Mouse (Mus musculus): Measurements from ENCODE around the gene Ly6g6c. TPM values are rescaled to one million over a fixed set of nuclear protein-coding genes. Genes with fewer than 3 reads are reported as not detected.

Ly6g6c gene
- polyA plus RNA-seq, 1 experiment from 2014 or later = not detected

DNA sequence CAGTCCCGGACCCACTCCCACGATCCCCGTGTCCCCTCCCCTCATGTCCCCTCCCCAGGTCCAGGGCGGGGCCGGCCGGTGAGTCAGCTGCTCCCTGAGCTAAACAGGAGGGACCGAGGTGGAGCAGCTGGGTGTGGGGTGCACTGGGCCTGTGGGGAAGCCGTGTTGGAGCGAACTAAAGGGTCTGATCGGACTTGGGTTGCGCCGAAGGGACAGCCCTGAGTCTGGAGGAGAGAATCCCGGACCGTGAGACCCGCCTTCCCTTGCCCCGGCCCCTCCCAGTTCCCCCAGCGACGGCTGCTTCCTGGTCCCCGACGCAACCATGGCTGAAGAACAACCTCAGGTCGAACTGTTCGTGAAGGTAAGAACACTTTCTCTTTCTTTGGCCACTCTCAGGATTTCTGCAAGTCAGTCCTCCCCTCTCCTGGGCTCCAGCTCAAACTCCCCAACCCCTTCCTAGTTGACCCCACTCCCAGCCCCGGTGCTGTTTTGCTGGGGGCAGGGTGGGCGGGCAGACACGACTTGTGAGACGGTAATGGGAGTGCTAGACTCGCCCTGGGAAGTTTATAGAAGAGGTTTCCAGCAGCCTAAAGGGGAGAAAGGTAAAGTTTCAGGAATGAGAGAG, 14.9 kb upstream of the Ly6g6c start:
- Histone ChIP-seq H3K36me3 (ENCODE audit: poor library complexity, severe bottlenecking) (peaks cover 26% of the 10 kb centered on the region), H3K4me2 (peak overlapping the region; percentile 72), H3K4me1 (peaks cover 56% of the 10 kb centered on the region), H3K4me3 (peak overlapping the region; percentile 48), H3K9ac (peak overlapping the region; percentile 80), H3K9me3 (replicated peaks) (no peaks in the 10 kb centered on the region), H3K27me3 (no peaks in the 10 kb centered on the region), H3K27ac (peak overlapping the region; percentile 90)
- no peak for ATAC-seq
- WGBS = 1% methylated on average over 27 of the region's 27 CpGs

DNA sequence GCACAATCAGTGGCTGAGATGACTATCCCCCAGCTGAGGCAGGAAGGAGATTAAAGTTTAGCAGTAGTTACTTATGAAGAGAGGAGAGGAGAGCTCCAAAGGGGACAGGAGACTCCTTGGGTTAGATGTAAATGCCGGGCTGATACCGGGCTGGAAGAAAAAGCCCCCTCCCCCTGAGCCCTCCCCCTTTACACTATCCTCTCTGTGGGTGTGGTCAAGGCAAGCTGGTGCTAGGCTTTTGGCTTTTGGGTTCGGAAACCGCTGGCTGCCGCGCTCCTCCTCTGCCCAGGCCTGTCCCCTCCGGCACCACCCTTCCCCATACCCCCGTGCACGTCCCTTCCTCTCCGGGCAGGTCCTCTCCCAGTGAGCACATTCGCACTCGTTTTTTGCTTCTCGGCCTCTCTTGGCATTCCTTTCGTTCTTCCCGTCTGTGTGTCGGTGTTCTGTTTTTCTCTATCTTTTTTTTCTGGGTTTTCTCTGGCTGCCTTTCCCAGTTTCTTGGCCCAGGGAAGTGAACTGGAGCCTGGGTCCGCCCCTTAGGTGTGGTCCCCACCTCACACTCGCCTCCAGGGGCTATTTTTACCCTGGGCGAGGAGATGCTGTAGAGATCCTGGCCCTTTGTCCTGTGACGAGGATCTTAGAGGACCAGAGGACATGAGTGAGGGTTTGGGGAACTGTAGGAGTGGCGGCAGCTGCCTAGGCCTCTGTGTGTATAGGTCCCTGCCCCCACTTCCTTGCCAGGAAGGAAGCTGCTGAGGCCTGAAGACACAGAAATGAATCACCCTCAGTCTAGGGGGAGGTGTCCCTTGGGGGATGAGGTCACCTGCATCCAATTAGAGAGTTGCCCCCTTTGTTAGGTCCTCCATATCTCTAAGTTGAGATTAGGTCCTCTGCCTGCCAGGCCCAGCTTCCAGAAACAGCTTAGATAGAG, 13.8 kb upstream of the Ly6g6c start:
- peak overlapping the region; percentile 48 for H3K4me3 ChIP-seq
- H3K27ac ChIP-seq = peak overlapping the region; percentile 93
- no peaks in the 10 kb centered on the region for H3K9me3 ChIP-seq (replicated peaks)
- H3K4me2 ChIP-seq = peak overlapping the region; percentile 72
- peak overlapping the region; percentile 80 for H3K9ac ChIP-seq
- no peaks in the 10 kb centered on the region for H3K27me3 ChIP-seq
- 2% methylated on average over 21 of the region's 21 CpGs for WGBS
- peaks cover 47% of the 10 kb centered on the region for H3K4me1 ChIP-seq
- peak; percentile 39 for ATAC-seq
- H3K36me3 ChIP-seq (ENCODE audit: poor library complexity, severe bottlenecking) = peaks cover 37% of the 10 kb centered on the region

GRCm38 (mm10) chr17:35052271-35052798, 12.9 kb upstream of the Ly6g6c start:
- peak overlapping the region; percentile 48 for H3K4me3 ChIP-seq
- peak overlapping the region; percentile 93 for H3K27ac ChIP-seq
- H3K4me2 ChIP-seq = peak overlapping the region; percentile 72
- H3K36me3 ChIP-seq (ENCODE audit: poor library complexity, severe bottlenecking) = peaks cover 41% of the 10 kb centered on the region
- no peaks in the 10 kb centered on the region for H3K27me3 ChIP-seq
- H3K9ac ChIP-seq = peak overlapping the region; percentile 80
- ATAC-seq = no peak
- WGBS = 73% methylated on average over 11 of the region's 12 CpGs
- H3K4me1 ChIP-seq = peaks cover 40% of the 10 kb centered on the region
- no peaks in the 10 kb centered on the region for H3K9me3 ChIP-seq (replicated peaks)

DNA sequence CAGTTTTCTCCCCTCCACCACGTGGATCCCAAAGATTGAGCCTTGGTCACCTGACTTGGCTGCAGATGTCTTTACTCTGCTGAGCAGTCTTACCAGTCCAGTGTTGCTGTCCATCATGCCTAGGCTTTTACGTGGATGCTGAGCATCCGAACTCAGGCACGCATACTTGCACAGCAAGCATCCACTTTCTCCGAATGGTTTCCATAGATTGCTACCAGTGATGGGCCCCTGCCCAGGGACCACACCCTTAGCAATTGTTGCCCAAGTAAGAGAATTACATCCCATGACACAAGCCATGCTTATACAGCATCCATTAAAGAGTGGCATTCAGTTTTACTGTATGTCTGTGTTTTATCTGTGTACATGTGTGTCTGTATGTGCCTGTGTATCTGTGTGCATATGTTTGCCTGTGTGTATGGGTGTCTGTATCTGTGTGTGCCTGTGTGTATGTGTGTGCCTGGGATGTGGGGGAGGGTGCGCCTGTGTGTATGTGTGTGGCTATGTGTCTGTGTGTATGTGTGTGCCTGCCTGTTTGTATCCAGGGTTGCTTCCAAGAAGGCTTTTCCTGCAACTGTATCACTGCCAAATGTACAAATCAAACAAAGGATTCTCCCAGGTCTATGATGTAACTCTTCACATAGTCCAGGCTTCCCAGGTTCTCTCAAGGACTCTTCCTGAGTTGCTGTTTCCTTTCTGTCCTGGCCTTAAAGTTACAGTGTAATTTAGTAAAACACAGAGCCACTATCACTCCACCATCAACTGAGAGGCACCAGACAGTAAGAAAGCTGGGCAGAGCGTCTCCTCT, 9.3 kb upstream of the Ly6g6c start:
- peaks cover 36% of the 10 kb centered on the region for H3K4me1 ChIP-seq
- no peak overlapping the region for H3K9ac ChIP-seq
- H3K4me3 ChIP-seq = no peak overlapping the region
- WGBS = 90% methylated on average over 7 of the region's 7 CpGs
- no peak overlapping the region for H3K4me2 ChIP-seq
- ATAC-seq = no peak
- H3K27me3 ChIP-seq = no peaks in the 10 kb centered on the region
- peaks cover 54% of the 10 kb centered on the region for H3K36me3 ChIP-seq (ENCODE audit: poor library complexity, severe bottlenecking)
- no peaks in the 10 kb centered on the region for H3K9me3 ChIP-seq (replicated peaks)
- H3K27ac ChIP-seq = no peak overlapping the region

GRCm38 (mm10) chr17:35057090-35057489, 8.1 kb upstream of the Ly6g6c start:
- H3K27ac ChIP-seq = no peak overlapping the region
- WGBS = 85% methylated on average over 3 of the region's 3 CpGs

DNA sequence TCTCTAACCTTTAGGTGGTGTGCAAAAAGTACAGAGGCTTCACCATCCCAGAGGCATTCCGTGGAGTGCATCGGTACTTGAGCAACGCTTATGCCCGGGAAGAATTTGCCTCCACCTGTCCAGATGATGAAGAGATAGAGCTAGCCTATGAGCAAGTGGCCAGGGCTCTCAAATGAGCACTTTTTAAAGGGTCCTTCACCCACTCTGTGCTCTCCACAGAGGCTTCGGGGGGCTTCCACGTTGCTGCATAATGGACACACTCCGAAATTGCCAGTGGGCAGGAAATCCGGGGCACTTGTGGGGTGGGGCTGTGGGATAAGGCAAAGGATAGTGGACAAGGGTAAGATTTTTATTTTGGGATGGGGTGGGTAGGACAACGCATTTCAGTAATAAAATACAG, 6.9 kb upstream of the Ly6g6c start:
- Histone ChIP-seq H3K27me3 (peaks cover 3% of the 10 kb centered on the region; the same call in 1 of the 2 replicates), H3K36me3 (ENCODE audit: poor library complexity, severe bottlenecking) (peaks cover 65% of the 10 kb centered on the region), H3K27ac (peak overlapping the region; percentile 94; the same call in 1 of the 2 replicates), H3K4me1 (peaks cover 30% of the 10 kb centered on the region), H3K4me2 (peak overlapping the region; percentile 91), H3K9ac (no peak overlapping the region), H3K9me3 (replicated peaks) (no peaks in the 10 kb centered on the region), H3K4me3 (peak overlapping the region; percentile 79)
- ATAC-seq = 0 out of 2 replicates have a peak, but pooled peaks have one; percentile 0
- 78% methylated on average over 9 of the region's 9 CpGs for WGBS

More at GRCm38 (mm10) chr17:35057090-35057489, 8.1 kb upstream of the Ly6g6c start:
- peaks cover 34% of the 10 kb centered on the region for H3K4me1 ChIP-seq
- H3K4me2 ChIP-seq = no peak overlapping the region
- no peak for ATAC-seq
- no peak overlapping the region for H3K9ac ChIP-seq
- H3K36me3 ChIP-seq (ENCODE audit: poor library complexity, severe bottlenecking) = peaks cover 64% of the 10 kb centered on the region
- no peak overlapping the region for H3K4me3 ChIP-seq
- H3K27me3 ChIP-seq = no peaks in the 10 kb centered on the region
- H3K9me3 ChIP-seq (replicated peaks) = no peaks in the 10 kb centered on the region

- Histone ChIP-seq H3K4me3 (peak within 1 kb of the TSS; percentile 79), H3K27me3 (peaks cover 12% of the 10 kb centered on the region), H3K4me1 (peaks cover 32% of the 10 kb centered on the region), H3K36me3 (ENCODE audit: poor library complexity, severe bottlenecking) (peaks cover 59% of the 10 kb centered on the region), H3K27ac (peak within 1 kb of the TSS; percentile 94), H3K9me3 (replicated peaks) (no peaks in the 10 kb centered on the region), H3K4me2 (peak within 1 kb of the TSS; percentile 91), H3K9ac (peak within 1 kb of the TSS; percentile 90)
- peak; percentile 92 for ATAC-seq
- under 1% methylated on average over 57 of the region's 57 CpGs for WGBS
Observed at GRCm38 (mm10) chr17:35058911-35059892, 6.0 kb upstream of the Ly6g6c start, which contains the start of gene Ddah2. TSS of gene Ddah2 (plus strand) at chr17:35059035.

DNA sequence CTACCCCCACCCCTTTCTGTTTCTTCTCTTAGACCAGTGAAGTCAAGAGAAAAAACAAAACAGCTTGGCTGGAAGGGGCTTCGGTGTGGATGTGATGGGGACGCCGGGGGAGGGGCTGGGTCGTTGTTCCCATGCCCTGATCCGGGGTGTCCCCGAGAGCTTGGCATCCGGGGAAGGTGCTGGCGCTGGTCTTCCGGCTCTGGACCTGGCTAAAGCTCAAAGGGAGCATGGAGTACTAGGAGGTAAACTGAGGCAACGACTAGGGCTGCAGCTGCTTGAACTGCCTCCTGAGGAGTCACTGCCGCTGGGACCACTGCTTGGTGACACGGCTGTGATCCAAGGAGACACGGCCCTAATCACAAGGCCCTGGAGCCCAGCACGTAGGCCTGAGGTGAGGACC, 5.1 kb upstream of the Ly6g6c start:
- 23% methylated on average over 14 of the region's 14 CpGs for WGBS
- Histone ChIP-seq H3K4me3 (peak overlapping the region; percentile 79), H3K27ac (peak overlapping the region; percentile 94; the same call in 1 of the 2 replicates), H3K36me3 (ENCODE audit: poor library complexity, severe bottlenecking) (peaks cover 53% of the 10 kb centered on the region), H3K9ac (peak overlapping the region; percentile 90), H3K4me1 (peaks cover 40% of the 10 kb centered on the region), H3K9me3 (replicated peaks) (no peaks in the 10 kb centered on the region), H3K4me2 (peak overlapping the region; percentile 91), H3K27me3 (peaks cover 21% of the 10 kb centered on the region)
- 0 out of 2 replicates have a peak, but pooled peaks have one; percentile 1 for ATAC-seq

- Histone ChIP-seq H3K9ac (peak overlapping the region; percentile 90), H3K4me1 (peaks cover 47% of the 10 kb centered on the region), H3K4me2 (peak overlapping the region; percentile 91), H3K36me3 (ENCODE audit: poor library complexity, severe bottlenecking) (peaks cover 47% of the 10 kb centered on the region), H3K27ac (no peak overlapping the region), H3K4me3 (peak overlapping the region; percentile 79), H3K9me3 (replicated peaks) (no peaks in the 10 kb centered on the region), H3K27me3 (peaks cover 28% of the 10 kb centered on the region)
- no peak for ATAC-seq
- WGBS = 60% methylated on average over 22 of the region's 22 CpGs
Observed at GRCm38 (mm10) chr17:35060737-35061297, 4.4 kb upstream of the Ly6g6c start.

- Histone ChIP-seq H3K4me3 (peak overlapping the region; percentile 79; the same call in 1 of the 2 replicates), H3K4me1 (peaks cover 47% of the 10 kb centered on the region), H3K36me3 (ENCODE audit: poor library complexity, severe bottlenecking) (peaks cover 42% of the 10 kb centered on the region), H3K27ac (no peak overlapping the region), H3K27me3 (peaks cover 33% of the 10 kb centered on the region), H3K9ac (peak overlapping the region; percentile 43), H3K4me2 (peak overlapping the region; percentile 91; the same call in 1 of the 2 replicates), H3K9me3 (replicated peaks) (no peaks in the 10 kb centered on the region)
- 78% methylated on average over 8 of the region's 8 CpGs for WGBS
- ATAC-seq = no peak
Observed at GRCm38 (mm10) chr17:35061299-35061698, 3.9 kb upstream of the Ly6g6c start.
